Mouse (Mus musculus): Measurements from ENCODE around the gene Prdm8. TPM values are rescaled to one million over a fixed set of nuclear protein-coding genes. Genes with fewer than 3 reads are reported as not detected.

Gene Prdm8
- polyA plus RNA-seq, 1 experiment from 2014 or later, result 2.9 TPM

DNA sequence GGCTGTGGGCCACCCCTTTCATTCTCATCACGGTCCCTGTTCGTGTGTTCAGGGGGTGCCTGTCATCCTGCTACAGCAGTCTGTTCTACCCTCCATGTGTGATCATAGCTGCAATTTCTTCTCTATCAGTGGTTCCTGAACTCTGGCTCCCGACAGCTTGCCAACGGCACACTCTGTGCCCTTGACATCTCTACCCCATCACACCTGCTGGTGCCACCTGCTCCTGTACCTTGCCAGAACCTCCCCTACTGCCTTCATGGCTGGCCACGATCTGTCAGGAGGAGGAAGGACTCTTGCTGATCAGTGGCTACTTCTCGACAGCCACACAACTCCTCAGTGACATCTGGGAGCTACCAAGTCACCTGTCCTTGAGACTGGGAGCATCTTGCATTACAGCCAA, 62.5 kb downstream of the Prdm8 start:
- Histone ChIP-seq H3K27me3 (ENCODE audit: control insufficient read depth, insufficient read depth, low read length) (no peaks in the 10 kb centered on the region), H3K36me3 (ENCODE audit: control insufficient read depth, insufficient read depth, low read length) (no peaks in the 10 kb centered on the region), H3K4me2 (replicated peaks; ENCODE audit: low read depth, low read length) (no peak overlapping the region), H3K4me1 (replicated peaks; ENCODE audit: control insufficient read depth, insufficient read depth, low read length) (no peaks in the 10 kb centered on the region), H3K9ac (ENCODE audit: low read depth, low read length) (no peak overlapping the region), H3K9me3 (ENCODE audit: control insufficient read depth, low read length) (no peaks in the 10 kb centered on the region), H3K4me3 (ENCODE audit: low read depth, low read length) (no peak overlapping the region), H3K27ac (ENCODE audit: low read depth, low read length) (no peak overlapping the region)
- ATAC-seq (ENCODE audit: low FRiP score), result no peak
- no peak for DNase-seq (ENCODE audit: low spot score)
- 84% methylated on average over 6 of the region's 6 CpGs for WGBS

DNA sequence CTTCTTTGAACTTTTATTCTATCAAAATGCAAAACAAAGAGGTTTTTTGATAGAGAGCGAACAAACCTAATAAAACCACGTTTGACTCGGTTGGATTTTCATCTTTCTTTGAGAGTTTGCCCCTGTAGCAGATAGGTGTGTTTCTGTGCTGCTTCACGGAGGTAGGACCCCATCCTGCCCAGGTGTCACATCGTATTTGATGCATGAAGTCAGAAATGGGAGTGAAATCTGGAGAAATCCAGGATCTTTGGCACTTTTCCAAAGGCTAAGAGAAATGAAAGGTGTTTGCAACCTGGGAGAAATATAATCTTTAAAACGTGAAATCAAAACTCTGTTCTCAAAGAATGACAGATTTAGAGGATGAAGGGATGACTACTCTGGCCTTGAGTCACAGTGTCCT, 71.5 kb downstream of the Prdm8 start:
- 85% methylated on average over 6 of the region's 6 CpGs for WGBS
- no peak for ATAC-seq (ENCODE audit: low FRiP score)
- H3K9ac ChIP-seq (ENCODE audit: low read depth, low read length), result no peak overlapping the region
- no peak overlapping the region for H3K4me2 ChIP-seq (replicated peaks; ENCODE audit: low read depth, low read length)
- no peak overlapping the region for H3K4me3 ChIP-seq (ENCODE audit: low read depth, low read length)
- no peaks in the 10 kb centered on the region for H3K27me3 ChIP-seq (ENCODE audit: control insufficient read depth, insufficient read depth, low read length)
- H3K4me1 ChIP-seq (replicated peaks; ENCODE audit: control insufficient read depth, insufficient read depth, low read length), result no peaks in the 10 kb centered on the region
- no peaks in the 10 kb centered on the region for H3K36me3 ChIP-seq (ENCODE audit: control insufficient read depth, insufficient read depth, low read length)
- no peak for DNase-seq (ENCODE audit: low spot score)
- no peak overlapping the region for H3K27ac ChIP-seq (ENCODE audit: low read depth, low read length)
- H3K9me3 ChIP-seq (ENCODE audit: control insufficient read depth, low read length), result no peaks in the 10 kb centered on the region

Other genes with a start within 250 kb of the Prdm8 start
- gene Antxr2, start 136.2 kb upstream of the Prdm8 start, polyA plus RNA-seq (2014; fragmentation: Nextera tagmentation; extraction: Ambion mirVana), result 9.5 and 11.3 TPM in 2 replicates
- 0.76 and 1.5 TPM in 2 replicates for gene Fgf5, start 87.0 kb downstream of the Prdm8 start, polyA plus RNA-seq (2014; fragmentation: Nextera tagmentation; extraction: Ambion mirVana)
- 1.1 and 2.2 TPM in 2 replicates for gene Cfap299, start 162.1 kb downstream of the Prdm8 start, polyA plus RNA-seq (2014; fragmentation: Nextera tagmentation; extraction: Ambion mirVana)